Mouse (Mus musculus): ENCODE results near the gene Gdi2.

GRCm38 (mm10) chr13:3547410-3547809 is 9.5 kb downstream of the Gdi2 start:
- no peak for TF ChIP-seq HCFC1 (IDR thresholded peaks at IDR 0.05; ENCODE audit: borderline replicate concordance, insufficient read depth, low read length)
- no peak for TF ChIP-seq ZNF384 (IDR thresholded peaks at IDR 0.05; ENCODE audit: low read depth, low read length)
- TF ChIP-seq MAFK (IDR thresholded peaks at IDR 0.05; ENCODE audit: insufficient read depth, low read depth, low read length) = no peak
- no peak for TF ChIP-seq ZC3H11A (IDR thresholded peaks at IDR 0.05; ENCODE audit: borderline replicate concordance, low read depth, low read length)

Data from ES-E14 (cell line).